Comparison of ENCODE assay signal across 8 mouse cellular contexts in the genomic region with DNA sequence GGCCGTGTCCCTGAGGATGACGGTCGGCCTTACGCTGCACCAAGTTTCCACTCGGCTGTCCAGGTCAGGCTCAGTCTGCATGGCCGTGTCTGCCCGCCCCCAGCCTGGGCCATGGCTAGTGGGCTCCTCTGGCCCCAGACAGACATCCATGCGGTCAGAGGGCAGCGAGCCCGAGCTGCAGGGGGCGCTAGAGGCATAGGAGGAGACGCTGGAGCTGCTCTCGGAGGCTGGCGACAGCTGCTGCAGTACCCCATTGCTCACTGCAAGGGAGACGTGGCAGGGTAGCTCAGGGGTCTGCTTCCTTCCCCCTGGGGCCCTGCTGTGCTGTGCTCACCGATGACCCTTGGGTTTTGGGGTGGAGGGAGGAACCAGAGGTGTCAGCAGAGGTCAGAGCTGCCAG. TPM values are rescaled to one million over a fixed set of nuclear protein-coding genes. Genes with fewer than 3 reads are reported as not detected.
A peak's percentile ranks its signal among the peaks of the same experiment; 100 is the strongest.
DNase-seq lines count a peak whose midpoint lies in the region; ATAC-seq lines count a peak whose summit lies in the region.

No protein-coding gene starts in this region.

- no peaks in the 10 kb centered on the region for H3K9me3 ChIP-seq in midbrain, embryonic 11.5 days (ENCODE audit: control insufficient read depth, low read length)
- H3K9me3 ChIP-seq in midbrain, embryonic 13.5 days = no peaks in the 10 kb centered on the region

- H3K9ac ChIP-seq in midbrain, embryonic 11.5 days (ENCODE audit: low read length) = no peak overlapping the region
- H3K9ac ChIP-seq in midbrain, embryonic 13.5 days (replicated peaks) = no peak overlapping the region

- H3K36me3 ChIP-seq in midbrain, embryonic 11.5 days (ENCODE audit: control insufficient read depth, insufficient read depth, low read length) = no peaks in the 10 kb centered on the region
- no peaks in the 10 kb centered on the region for H3K36me3 ChIP-seq in midbrain, embryonic 13.5 days

- H3K4me2 ChIP-seq in midbrain, embryonic 11.5 days = no peak overlapping the region
- no peak overlapping the region for H3K4me2 ChIP-seq in midbrain, embryonic 13.5 days (replicated peaks)

- no peak overlapping the region for H3K4me3 ChIP-seq in midbrain, embryonic 11.5 days (ENCODE audit: low read depth, low read length)
- no peak overlapping the region for H3K4me3 ChIP-seq in midbrain, embryonic 13.5 days (replicated peaks)

- ATAC-seq in midbrain, embryonic 11.5 days (ENCODE audit: low FRiP score) = 0 out of 2 replicates have a peak, but pooled peaks have one; percentile 43
- no peak; the same call in 1 of the 2 replicates for ATAC-seq in midbrain, embryonic 13.5 days

- H3K27ac ChIP-seq in midbrain, embryonic 11.5 days (ENCODE audit: low read depth, low read length) = no peak overlapping the region
- H3K27ac ChIP-seq in midbrain, embryonic 13.5 days = no peak overlapping the region

- peaks cover 2% of the 10 kb centered on the region; the same call in 1 of the 2 replicates for H3K4me1 ChIP-seq in midbrain, embryonic 11.5 days (ENCODE audit: control insufficient read depth, insufficient read depth, low read length)
- 0 out of 2 replicates have a peak, but pooled peaks cover 5% of the 10 kb centered on the region for H3K4me1 ChIP-seq in midbrain, embryonic 13.5 days (replicated peaks)

- H3K27me3 ChIP-seq in midbrain, embryonic 11.5 days (ENCODE audit: control insufficient read depth, insufficient read depth, low read length) = no peaks in the 10 kb centered on the region
- H3K27me3 ChIP-seq in midbrain, embryonic 13.5 days = peaks cover 15% of the 10 kb centered on the region; the same call in 1 of the 2 replicates

- peak; percentile 71 to 86 for DNase-seq in adrenal gland, adult (ENCODE audit: inconsistent age in 2 of 2, low spot score in 1 of 2)
- DNase-seq in adrenal gland, postnatal 4 days (ENCODE audit: low spot score in 2 of 2) = no peak
- peak; percentile 90 for DNase-seq in midbrain, embryonic 11.5 days (ENCODE audit: low spot score, missing footprints)
- DNase-seq in embryo, embryonic 11 days = peak; percentile 63
- peak; percentile 80 to 82 for DNase-seq in kidney, postnatal 4 days
- peak; percentile 62 for DNase-seq in naive thymus-derived CD4-positive, alpha-beta T cell, adult 2 months (ENCODE audit: low read depth)
- DNase-seq in layer of hippocampus, adult 11-12 months (ENCODE audit: low spot score) = no peak

- 23% methylated on average over 16 of the region's 16 CpGs for WGBS in midbrain, embryonic 11.5 days
- WGBS in midbrain, embryonic 13.5 days = 25% methylated on average over 16 of the region's 16 CpGs

RNA-seq across cellular contexts. Expression of gene Pdzd7, which starts 8.7 kb away (rescaled TPM):
- under 1 TPM; 0.25 to 0.34 TPM for total RNA-seq in adrenal gland, postnatal 4 days (2021)
- 0.17 and 0.19 TPM in 2 replicates for polyA plus RNA-seq in midbrain, embryonic 11.5 days (2014; fragmentation: Nextera tagmentation; extraction: Ambion mirVana)
- 1.3 and 1.8 TPM in 2 replicates for polyA plus RNA-seq in midbrain, embryonic 13.5 days (2015; fragmentation: Nextera tagmentation; extraction: Ambion mirVana)

RNA-seq across cellular contexts. Expression of gene Sfxn3, which starts 10.4 kb away (rescaled TPM):
- total RNA-seq in adrenal gland, postnatal 4 days (2021) = 10 to 100 TPM; 70.9 to 72.4 TPM
- 17.7 and 20.4 TPM in 2 replicates for polyA plus RNA-seq in midbrain, embryonic 11.5 days (2014; fragmentation: Nextera tagmentation; extraction: Ambion mirVana)
- polyA plus RNA-seq in midbrain, embryonic 13.5 days (2015; fragmentation: Nextera tagmentation; extraction: Ambion mirVana) = 58.1 and 61.2 TPM in 2 replicates

RNA-seq across cellular contexts. Expression of gene Lzts2, which starts 22.7 kb away (rescaled TPM):
- total RNA-seq in adrenal gland, postnatal 4 days (2021) = 100 to 1,000 TPM; 107 to 119 TPM
- polyA plus RNA-seq in midbrain, embryonic 11.5 days (2014; fragmentation: Nextera tagmentation; extraction: Ambion mirVana) = 35.7 and 44.1 TPM in 2 replicates
- 24.6 and 30.9 TPM in 2 replicates for polyA plus RNA-seq in midbrain, embryonic 13.5 days (2015; fragmentation: Nextera tagmentation; extraction: Ambion mirVana)

RNA-seq across cellular contexts. Expression of gene Mrpl43, which starts 30.6 kb away (rescaled TPM):
- total RNA-seq in adrenal gland, postnatal 4 days (2021) = 10 to 100 TPM; 49.9 to 51.2 TPM
- polyA plus RNA-seq in midbrain, embryonic 11.5 days (2014; fragmentation: Nextera tagmentation; extraction: Ambion mirVana) = 67.3 and 69.6 TPM in 2 replicates
- 91.3 and 91.5 TPM in 2 replicates for polyA plus RNA-seq in midbrain, embryonic 13.5 days (2015; fragmentation: Nextera tagmentation; extraction: Ambion mirVana)

RNA-seq across cellular contexts. Expression of gene Twnk, which starts 31.4 kb away (rescaled TPM):
- 10 to 100 TPM; 30.5 to 33.0 TPM for total RNA-seq in adrenal gland, postnatal 4 days (2021)
- 13.8 and 14.2 TPM in 2 replicates for polyA plus RNA-seq in midbrain, embryonic 11.5 days (2014; fragmentation: Nextera tagmentation; extraction: Ambion mirVana)
- polyA plus RNA-seq in midbrain, embryonic 13.5 days (2015; fragmentation: Nextera tagmentation; extraction: Ambion mirVana) = 19.2 and 20.0 TPM in 2 replicates

Comparison
In these comparisons a context has a peak if more than half of its experiments do, and no peak if none do; other contexts are left out.
1. DNase-seq: peak in adrenal gland, adult (2 of 2), midbrain, embryonic 11.5 days (single experiment), embryo, embryonic 11 days (single experiment), kidney, postnatal 4 days (2 of 2) and naive thymus-derived CD4-positive, alpha-beta T cell, adult 2 months (single experiment); none in adrenal gland, postnatal 4 days (0 of 2) and layer of hippocampus, adult 11-12 months (single experiment).